ENCODE assay signal across 17 mouse cellular contexts in the genomic region with DNA sequence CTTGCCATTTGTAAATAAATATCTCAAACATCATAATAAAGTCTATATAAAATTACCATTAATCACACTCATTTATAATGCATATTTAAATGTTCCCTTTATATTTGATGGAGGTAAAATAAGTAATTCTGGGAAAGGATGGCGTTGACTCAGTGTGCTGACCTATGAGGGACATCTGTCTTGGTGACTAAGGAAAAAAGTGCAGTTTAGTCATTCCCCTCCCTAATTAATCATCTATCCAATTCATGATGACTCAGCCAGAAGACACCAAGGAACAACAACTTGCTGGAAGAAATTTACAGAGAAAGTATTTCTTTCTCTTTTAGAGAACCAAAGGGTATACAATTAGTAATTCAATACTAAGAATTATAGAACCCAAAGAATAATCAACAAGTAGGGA.
"Had no signal": no experiment of that assay in that cellular context is flagged by ENCODE, and none has a peak within 500 bp of the region (broad histone marks: within the 10 kb centered on the region; RNA-seq: fewer than 3 reads in every experiment).

No protein-coding gene starts in this region.

- H3K4me2 ChIP-seq: lung, embryonic 15.5 days; midbrain, embryonic 11.5 days; midbrain, embryonic 13.5 days; midbrain, embryonic 15.5 days; neural tube, embryonic 12.5 days; stomach, embryonic 15.5 days had no signal

- H3K9me3 ChIP-seq: lung, embryonic 15.5 days; megakaryocyte, embryonic 14.5 days; midbrain, embryonic 13.5 days; midbrain, embryonic 15.5 days; neural tube, embryonic 12.5 days; stomach, embryonic 15.5 days had no signal

- H3K4me1 ChIP-seq: lung, embryonic 15.5 days; megakaryocyte, embryonic 14.5 days; midbrain, embryonic 13.5 days; midbrain, embryonic 15.5 days; neural tube, embryonic 12.5 days; stomach, embryonic 15.5 days had no signal

- H3K4me3 ChIP-seq: lung, embryonic 15.5 days; megakaryocyte, embryonic 14.5 days; midbrain, embryonic 13.5 days; midbrain, embryonic 15.5 days; neural tube, embryonic 12.5 days; stomach, embryonic 15.5 days had no signal

- DNase-seq: lung, adult 2 months; lung, postnatal 14 days; lung, postnatal 36 days; right cerebral cortex, postnatal 14 days; thymus, adult 2 months; thymus, postnatal 25 days; thymus, postnatal 4 days had no signal

- H3K9ac ChIP-seq: lung, embryonic 15.5 days; midbrain, embryonic 13.5 days; midbrain, embryonic 15.5 days; neural tube, embryonic 12.5 days; stomach, embryonic 15.5 days had no signal

- H3K36me3 ChIP-seq: lung, embryonic 15.5 days; midbrain, embryonic 13.5 days; midbrain, embryonic 15.5 days; neural tube, embryonic 12.5 days; stomach, embryonic 15.5 days had no signal

- H3K27me3 ChIP-seq: lung, embryonic 15.5 days; megakaryocyte, embryonic 14.5 days; midbrain, embryonic 13.5 days; midbrain, embryonic 15.5 days; neural tube, embryonic 12.5 days; stomach, embryonic 15.5 days had no signal

- ATAC-seq: lung, postnatal 0 days; midbrain, embryonic 13.5 days; midbrain, embryonic 15.5 days had no signal

- H3K27ac ChIP-seq: lung, embryonic 15.5 days; macrophage; midbrain, embryonic 13.5 days; midbrain, embryonic 15.5 days; neural tube, embryonic 12.5 days; stomach, embryonic 15.5 days; stomach, postnatal 0 days had no signal
